Mouse (Mus musculus) C2C12 (cell line): ENCODE measurements around the gene Tmem8b. TPM values are rescaled to one million over a fixed set of nuclear protein-coding genes. Genes with fewer than 3 reads are reported as not detected.

Experiments used
- H3K27me3 ChIP-seq: one replicate; pipeline ENCODE4 v1.6.1; 2011; ENCODE audit not compliant: control insufficient read depth, insufficient read depth, insufficient read length
- H3K36me3 ChIP-seq: one replicate; pipeline ENCODE4 v1.6.1; 2011; ENCODE audit not compliant: control insufficient read depth, insufficient read depth
- H3K4me3 ChIP-seq: one replicate; pipeline ENCODE4 v1.5.1; 2011; ENCODE audit warnings: mild to moderate bottlenecking, control low read depth; ENCODE audit not compliant: poor library complexity, insufficient read depth, severe bottlenecking
- H3K79me2 ChIP-seq: one replicate; pipeline ENCODE4 v1.6.1; 2011; ENCODE audit not compliant: control insufficient read depth, insufficient read depth
- H3K79me3 ChIP-seq: one replicate; pipeline ENCODE4 v1.6.1; 2011; ENCODE audit warnings: low read depth, control low read depth
- H3ac ChIP-seq: one replicate; pipeline ENCODE3; 2011; ENCODE audit warnings: low read depth; ENCODE audit not compliant: control insufficient read depth, insufficient read length
- CEBPB ChIP-seq: IDR thresholded peaks from one replicate; pipeline ENCODE4 v1.6.1; 2011; ENCODE audit warnings: low read depth, mild to moderate bottlenecking, control low read depth, moderate library complexity
- CTCF ChIP-seq: IDR thresholded peaks from one replicate; pipeline ENCODE4 v1.5.1; 2011; ENCODE audit not compliant: control insufficient read depth, insufficient read depth, insufficient read length
- FOSL1 ChIP-seq: IDR thresholded peaks from one replicate; pipeline ENCODE4 v1.8.0; 2011; ENCODE audit warnings: mild to moderate bottlenecking, low read length; ENCODE audit not compliant: poor library complexity, insufficient read depth, severe bottlenecking
- MAX ChIP-seq: IDR thresholded peaks from one replicate; pipeline ENCODE4 v1.6.1; 2011; ENCODE audit warnings: mild to moderate bottlenecking, control low read depth
- MYOD1 ChIP-seq: IDR thresholded peaks from one replicate; pipeline ENCODE4 v1.6.1; 2011; ENCODE audit warnings: low read depth; ENCODE audit not compliant: control insufficient read depth, insufficient read length
- MYOG ChIP-seq: IDR thresholded peaks from one replicate; pipeline ENCODE4 v1.6.1; 2011; ENCODE audit not compliant: control insufficient read depth, insufficient read length; ENCODE audit errors: extremely low read depth
- USF1 ChIP-seq: IDR thresholded peaks from one replicate; pipeline ENCODE4 v1.6.1; 2011; ENCODE audit warnings: low read depth, mild to moderate bottlenecking, control low read depth, moderate library complexity
- long read RNA-seq, 2 experiments: library from polyadenylated mRNA; unstranded; transcript quantifications; one replicate each; pipeline ENCODE4 v2.0.0; 2019 to 2020
- polyA plus RNA-seq: library from polyadenylated mRNA; unstranded; fragments of >200 nt; fragmentation: generic; extraction: Trizol; gene quantifications from one replicate; pipeline ENCODE4 v1.2.1, GENCODE M21; 2012; ENCODE audit warnings: missing spikeins

Gene Tmem8b
- 0.16 TPM for polyA plus RNA-seq
- long read RNA-seq, experiment 1 = 0 reads
- long read RNA-seq, experiment 2, partial matches to known transcripts = 0 of 2 reads
- long read RNA-seq, experiment 2, other reads (novel, unspliced or antisense) = 2 of 2 reads

- H3ac ChIP-seq = peak within 1 kb of the TSS; percentile 71
- no peaks in the 10 kb centered on the region for H3K79me2 ChIP-seq
- no peaks in the 10 kb centered on the region for H3K79me3 ChIP-seq
- TF ChIP-seq FOSL1 (no peak), MAX (no peak), MYOG (no peak), USF1 (no peak), MYOD1 (no peak), CTCF (no peak), CEBPB (no peak)
- H3K36me3 ChIP-seq = no peaks in the 10 kb centered on the region
- H3K4me3 ChIP-seq = peak within 1 kb of the TSS; percentile 38
- peaks cover 19% of the 10 kb centered on the region for H3K27me3 ChIP-seq
Measured at GRCm38 (mm10) chr4:43668782-43669427, at the start of gene Tmem8b, which contains the start of gene Fam221b. TSS of gene Tmem8b (plus strand) at chr4:43668971. TSS of gene Fam221b (minus strand) at chr4:43669145.

GRCm38 (mm10) chr4:43620146-43620778, 48.5 kb upstream of the Tmem8b start:
- Histone ChIP-seq H3ac (no peak overlapping the region), H3K27me3 (peaks cover 3% of the 10 kb centered on the region), H3K79me3 (no peaks in the 10 kb centered on the region), H3K79me2 (no peaks in the 10 kb centered on the region), H3K36me3 (no peaks in the 10 kb centered on the region), H3K4me3 (no peak overlapping the region)
- TF ChIP-seq FOSL1 = no peak
- no peak for TF ChIP-seq CTCF
- no peak for TF ChIP-seq MYOG
- TF ChIP-seq MAX = no peak
- no peak for TF ChIP-seq MYOD1
- TF ChIP-seq CEBPB = no peak
- no peak for TF ChIP-seq USF1

- no peaks in the 10 kb centered on the region for H3K27me3 ChIP-seq
- no peaks in the 10 kb centered on the region for H3K79me3 ChIP-seq
- H3K36me3 ChIP-seq = no peaks in the 10 kb centered on the region
- no peak overlapping the region for H3ac ChIP-seq
- H3K79me2 ChIP-seq = no peaks in the 10 kb centered on the region
- no peak overlapping the region for H3K4me3 ChIP-seq
- no peak for TF ChIP-seq USF1
- no peak for TF ChIP-seq MYOG
- no peak for TF ChIP-seq CEBPB
- TF ChIP-seq MYOD1 = no peak
- TF ChIP-seq CTCF = no peak
- no peak for TF ChIP-seq MAX
- TF ChIP-seq FOSL1 = no peak
Measured at GRCm38 (mm10) chr4:43629106-43629817, 39.5 kb upstream of the Tmem8b start.

GRCm38 (mm10) chr4:43630030-43630581, 38.7 kb upstream of the Tmem8b start:
- TF ChIP-seq MYOG (no peak), CTCF (peak; percentile 18)
- Histone ChIP-seq H3K36me3 (no peaks in the 10 kb centered on the region), H3K79me2 (no peaks in the 10 kb centered on the region), H3K79me3 (no peaks in the 10 kb centered on the region), H3K4me3 (no peak overlapping the region), H3K27me3 (no peaks in the 10 kb centered on the region), H3ac (no peak overlapping the region)

- no peak overlapping the region for H3K4me3 ChIP-seq
- H3K36me3 ChIP-seq = no peaks in the 10 kb centered on the region
- no peaks in the 10 kb centered on the region for H3K27me3 ChIP-seq
- TF ChIP-seq MYOG = no peak
- no peak for TF ChIP-seq USF1
- no peaks in the 10 kb centered on the region for H3K79me2 ChIP-seq
- no peaks in the 10 kb centered on the region for H3K79me3 ChIP-seq
- H3ac ChIP-seq = no peak overlapping the region
Measured at GRCm38 (mm10) chr4:43630671-43631045, 38.1 kb upstream of the Tmem8b start.
